Mouse (Mus musculus) hindbrain, embryonic 14.5 days (tissue): ENCODE measurements around the gene Zfp146. TPM values are rescaled to one million over a fixed set of nuclear protein-coding genes. Genes with fewer than 3 reads are reported as not detected.
"Not testable (repeated sequence)": the region's sequence is repeated elsewhere in the genome, so short reads cannot be mapped to it uniquely, and the experiment has no call there.

ENCODE experiments used
- ATAC-seq: fragments of 200-750 bp; cut with Nextera tagmentation; 2 replicates; pipeline ENCODE4 v1.8.0; 2017; ENCODE audit warnings: moderate number of reproducible peaks, mild to moderate bottlenecking, moderate TSS enrichment, moderate library complexity; ENCODE audit not compliant: low FRiP score
- DNase-seq: peaks from one replicate; pipeline ENCODE4 v3.0.0-alpha.2; 2015; ENCODE audit warnings: low spot score
- H3K27ac ChIP-seq: fragments of 300-500 bp; sonication (generic); 2 replicates; pipeline ENCODE4 v1.5.1; 2014; ENCODE audit warnings: mild to moderate bottlenecking, moderate library complexity
- H3K27me3 ChIP-seq: fragments of 300-500 bp; sonication (generic); 2 replicates; pipeline ENCODE4 v1.6.1; 2014; ENCODE audit warnings: mild to moderate bottlenecking, low read length, mixed read lengths; ENCODE audit not compliant: control insufficient read depth, insufficient read depth
- H3K36me3 ChIP-seq: fragments of 300-500 bp; sonication (generic); replicated peaks from 2 replicates; pipeline ENCODE4 v1.6.1; 2014; ENCODE audit not compliant: control insufficient read depth, insufficient read depth
- H3K4me1 ChIP-seq: fragments of 300-500 bp; sonication (generic); replicated peaks from 2 replicates; pipeline ENCODE4 v1.6.1; 2014; ENCODE audit warnings: antibody characterized with exemption, low read length, mixed read lengths; ENCODE audit not compliant: control insufficient read depth, insufficient read depth
- H3K4me2 ChIP-seq: fragments of 300-500 bp; sonication (generic); replicated peaks from 2 replicates; pipeline ENCODE4 v1.6.1; 2014; ENCODE audit warnings: mild to moderate bottlenecking, moderate library complexity
- H3K4me3 ChIP-seq: fragments of 300-500 bp; sonication (generic); replicated peaks from 2 replicates; pipeline ENCODE4 v1.5.1; 2014; ENCODE audit warnings: mild to moderate bottlenecking, low read length
- H3K9ac ChIP-seq: fragments of 300-500 bp; sonication (generic); 2 replicates; pipeline ENCODE4 v1.6.1; 2014
- H3K9me3 ChIP-seq: fragments of 300-500 bp; sonication (generic); 2 replicates; pipeline ENCODE4 v1.6.1; 2016; ENCODE audit warnings: low read length; ENCODE audit not compliant: control insufficient read depth
- WGBS: fragments of 180-500 bp; shearing (Covaris S2); extraction: QIAGEN DNeasy Blood & Tissue Kit; methylation state at CpG from one replicate; pipeline ENCODE4 v1.1.7; 2014; 5-methylcytosine and 5-hydroxymethylcytosine counted together
- polyA plus RNA-seq: library from polyadenylated mRNA; unstranded; fragments of >200 nt; fragmentation: Nextera tagmentation; extraction: Ambion mirVana; gene quantifications from 2 replicates; pipeline ENCODE4 v1.2.1, GENCODE M21; 2014

Gene Zfp146
- polyA plus RNA-seq, 1 experiment from 2014 or later: 14.0 TPM

- Histone ChIP-seq H3K36me3 (no peaks in the 10 kb centered on the region), H3K9me3 (no peaks in the 10 kb centered on the region), H3K4me1 (no peaks in the 10 kb centered on the region), H3K4me3 (no peak overlapping the region), H3K4me2 (no peak overlapping the region), H3K27me3 (no peaks in the 10 kb centered on the region), H3K9ac (no peak overlapping the region), H3K27ac (no peak overlapping the region)
- no peak for ATAC-seq
- 89% methylated on average over 11 of the region's 11 CpGs for WGBS
- DNase-seq: no peak
Measured at GRCm38 (mm10) chr7:30202895-30203690, 33.5 kb upstream of the Zfp146 start.

DNA sequence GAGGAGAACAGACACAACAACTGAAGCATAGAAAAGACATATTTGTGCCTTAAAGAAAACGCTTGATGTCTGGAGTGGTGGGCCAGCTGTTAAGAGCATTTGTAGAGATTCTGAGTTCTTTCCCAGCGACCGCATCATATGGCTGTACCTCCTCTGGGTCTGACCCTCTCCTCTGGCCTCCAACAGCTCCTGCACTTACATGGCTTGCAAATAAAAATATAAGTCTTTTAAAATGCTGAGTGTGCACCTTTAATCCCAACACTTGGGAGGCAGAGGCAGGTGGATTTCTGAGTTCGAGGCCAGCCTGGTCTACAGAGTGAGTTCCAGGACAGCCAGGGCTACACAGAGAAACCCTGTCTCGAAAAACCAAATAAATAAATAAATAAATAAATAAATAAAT lies 31.1 kb upstream of the Zfp146 start:
- H3K9ac ChIP-seq, H3K4me2 ChIP-seq, H3K4me3 ChIP-seq, DNase-seq, H3K4me1 ChIP-seq, H3K27ac ChIP-seq, ATAC-seq, H3K27me3 ChIP-seq, H3K9me3 ChIP-seq, H3K36me3 ChIP-seq: not testable (repeated sequence)
- 92% methylated on average over 5 of the region's 5 CpGs for WGBS

DNA sequence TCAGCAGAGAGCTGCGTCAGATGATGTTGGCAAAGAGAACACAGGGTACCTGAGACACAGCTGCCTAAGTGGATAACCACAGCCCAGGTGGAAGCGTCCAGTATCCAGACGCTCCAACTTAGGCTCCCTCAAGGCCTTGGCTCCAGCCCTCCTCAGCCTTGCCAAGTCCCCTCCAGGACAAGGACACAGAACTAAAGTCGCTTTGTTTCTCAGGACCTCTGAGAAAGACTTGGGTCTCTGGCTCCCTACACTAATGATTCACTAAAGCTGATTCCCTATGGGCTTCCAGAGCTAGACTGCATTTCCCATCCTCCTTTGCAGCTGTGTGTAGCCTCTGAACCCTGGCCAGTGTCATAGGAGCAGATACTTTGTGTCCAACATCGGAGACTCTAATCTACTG lies 30.6 kb upstream of the Zfp146 start:
- DNase-seq: no peak
- WGBS: 78% methylated on average over 5 of the region's 5 CpGs
- ATAC-seq: no peak

DNA sequence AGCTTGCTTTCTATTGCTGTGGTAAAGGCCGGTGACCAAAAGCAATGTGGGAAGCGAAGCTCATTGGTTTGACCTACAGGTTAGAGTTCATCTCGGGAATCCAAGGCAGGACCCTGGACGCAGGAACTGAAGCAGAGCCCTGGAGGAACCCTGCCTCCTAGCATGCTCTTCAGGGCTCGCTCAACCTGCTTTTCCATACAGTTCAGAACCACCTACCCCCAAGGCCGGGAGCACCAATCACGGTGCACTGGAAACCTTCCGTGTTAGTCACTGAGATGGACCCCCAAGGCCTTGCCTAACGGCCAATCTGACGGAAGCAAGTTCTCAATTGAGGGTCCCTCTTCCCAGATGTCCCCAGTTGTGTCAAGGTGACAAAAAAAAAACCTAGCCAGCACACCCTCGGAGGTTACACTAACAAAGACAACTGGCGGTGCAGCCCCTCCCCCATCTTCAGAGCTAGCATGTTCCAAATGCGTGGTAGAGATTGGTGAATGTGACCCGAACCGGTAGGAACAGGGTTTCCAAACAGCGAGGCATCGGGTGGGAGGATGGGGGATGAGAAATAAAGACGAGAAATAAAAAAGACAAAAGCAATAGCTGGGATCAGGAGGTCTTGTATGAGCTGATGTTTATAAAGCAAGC lies 30.1 kb upstream of the Zfp146 start:
- Histone ChIP-seq H3K9ac (no peak overlapping the region), H3K4me3 (no peak overlapping the region), H3K9me3 (no peaks in the 10 kb centered on the region), H3K4me1 (peaks cover 4% of the 10 kb centered on the region; the same call in 1 of the 2 replicates), H3K27me3 (no peaks in the 10 kb centered on the region), H3K36me3 (no peaks in the 10 kb centered on the region), H3K27ac (no peak overlapping the region), H3K4me2 (no peak overlapping the region)
- 80% methylated on average over 18 of the region's 18 CpGs for WGBS
- no peak for DNase-seq
- ATAC-seq: no peak

More for the DNA sequence above, 30.6 kb upstream of the Zfp146 start:
- Histone ChIP-seq H3K4me3 (no peak overlapping the region), H3K9me3 (no peaks in the 10 kb centered on the region), H3K27me3 (no peaks in the 10 kb centered on the region), H3K4me2 (no peak overlapping the region), H3K4me1 (peaks cover 3% of the 10 kb centered on the region; the same call in 1 of the 2 replicates), H3K9ac (no peak overlapping the region), H3K27ac (no peak overlapping the region), H3K36me3 (no peaks in the 10 kb centered on the region)

DNA sequence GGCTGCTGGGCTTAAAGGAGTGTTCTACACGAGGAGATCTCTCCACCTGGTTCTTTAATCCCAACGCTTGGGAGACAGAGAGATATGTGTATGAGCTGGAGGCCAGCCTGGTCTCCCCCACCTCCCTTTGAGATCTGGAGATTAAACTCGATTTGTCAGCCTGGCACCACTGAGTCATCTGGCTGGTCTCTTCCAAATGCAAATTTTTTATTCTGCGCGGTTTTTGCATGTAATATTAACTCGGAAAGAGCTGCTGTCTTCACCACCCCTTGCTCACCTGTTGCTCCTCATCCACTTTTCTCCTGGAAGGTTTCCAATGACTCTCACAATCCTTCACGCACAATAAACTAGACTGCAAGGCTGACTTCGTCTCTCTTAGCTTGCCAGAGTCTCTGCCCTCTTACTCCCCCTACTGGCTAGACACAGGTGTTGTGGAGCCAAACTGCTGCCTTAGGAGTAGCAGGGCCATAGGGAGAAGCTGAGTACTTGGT lies 29.0 kb upstream of the Zfp146 start, which contains the start of gene Capns1:
TSS of gene Capns1 (minus strand) at position 331 of the 491 bp plus-strand sequence.
- no peak within 1 kb of the TSS for H3K9ac ChIP-seq
- 8% methylated on average over 8 of the region's 8 CpGs for WGBS

DNA sequence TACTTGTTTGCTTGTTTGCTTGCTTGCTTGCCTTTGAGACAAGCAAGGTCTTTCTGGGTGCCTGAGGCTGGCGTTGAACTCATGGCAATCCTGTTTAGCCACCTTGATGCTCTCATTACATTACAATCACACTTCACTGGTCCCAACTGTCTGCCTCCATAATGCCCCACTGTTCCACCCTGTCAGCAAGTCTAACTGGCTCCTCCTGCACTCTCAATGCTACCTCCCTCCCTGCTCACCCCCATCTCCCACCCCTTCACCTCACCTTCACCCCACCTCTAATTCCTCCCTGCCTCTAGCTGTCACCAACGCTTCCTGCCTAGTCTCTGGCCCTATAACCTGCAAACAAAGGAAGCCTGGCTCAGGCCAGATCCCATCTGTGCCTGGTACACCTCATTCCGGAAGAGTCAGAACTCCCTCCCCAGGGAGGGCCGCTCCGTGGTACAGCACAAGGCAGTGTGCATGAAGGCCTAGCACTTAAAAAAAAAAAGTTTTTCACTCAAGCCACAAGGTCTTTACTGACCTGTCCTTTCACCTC lies 28.1 kb upstream of the Zfp146 start:
- H3K9ac ChIP-seq: no peak overlapping the region
- DNase-seq (no peak), ATAC-seq (no peak)
- H3K4me1 ChIP-seq: peaks cover 14% of the 10 kb centered on the region
- no peak overlapping the region for H3K4me3 ChIP-seq
- H3K27me3 ChIP-seq: no peaks in the 10 kb centered on the region
- 74% methylated on average over 5 of the region's 5 CpGs for WGBS
- no peak overlapping the region for H3K4me2 ChIP-seq
- no peaks in the 10 kb centered on the region for H3K9me3 ChIP-seq
- no peak overlapping the region for H3K27ac ChIP-seq
- 0 out of 2 replicates have a peak, but pooled peaks cover under 1% of the 10 kb centered on the region for H3K36me3 ChIP-seq

More for the DNA sequence above, 29.0 kb upstream of the Zfp146 start, which contains the start of gene Capns1:
- Histone ChIP-seq H3K27ac (no peak within 1 kb of the TSS), H3K9me3 (no peaks in the 10 kb centered on the region), H3K36me3 (no peaks in the 10 kb centered on the region), H3K4me3 (no peak within 1 kb of the TSS), H3K4me2 (peak within 1 kb of the TSS; percentile 28), H3K27me3 (no peaks in the 10 kb centered on the region), H3K4me1 (peaks cover 5% of the 10 kb centered on the region; the same call in 1 of the 2 replicates)
- DNase-seq (peak; percentile 85), ATAC-seq (no peak)

GRCm38 (mm10) chr7:30196171-30196570 lies 26.6 kb upstream of the Zfp146 start:
- no peak for DNase-seq
- Histone ChIP-seq H3K4me3 (no peak overlapping the region), H3K4me1 (peaks cover 15% of the 10 kb centered on the region), H3K27ac (no peak overlapping the region), H3K9ac (no peak overlapping the region), H3K9me3 (no peaks in the 10 kb centered on the region), H3K27me3 (no peaks in the 10 kb centered on the region), H3K4me2 (no peak overlapping the region), H3K36me3 (peaks cover 15% of the 10 kb centered on the region)
- no peak for ATAC-seq
- WGBS: 80% methylated on average over 6 of the region's 6 CpGs

DNA sequence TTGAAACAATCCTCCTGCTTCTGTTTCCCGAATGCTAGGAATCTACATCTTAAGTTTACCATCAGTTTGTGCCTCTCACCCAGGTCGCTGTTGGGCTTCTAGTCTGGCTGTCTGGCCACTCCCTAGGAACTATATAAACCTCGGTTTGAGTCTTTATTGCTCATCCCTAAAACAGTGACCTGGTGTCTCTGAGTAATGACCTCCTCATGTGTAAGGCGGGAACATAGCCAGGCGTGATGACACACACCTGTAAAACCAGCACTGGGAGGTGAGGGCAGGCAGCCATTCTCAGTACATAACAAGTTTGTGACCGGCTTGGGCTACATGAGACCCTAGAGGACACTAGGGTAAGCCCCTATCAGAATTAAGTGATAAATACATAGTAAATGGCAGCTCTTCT lies 25.9 kb upstream of the Zfp146 start:
- Histone ChIP-seq H3K36me3 (peaks cover 21% of the 10 kb centered on the region), H3K4me1 (peaks cover 15% of the 10 kb centered on the region), H3K27ac (no peak overlapping the region), H3K4me3 (peak overlapping the region; percentile 65), H3K27me3 (no peaks in the 10 kb centered on the region), H3K4me2 (peak overlapping the region; percentile 56), H3K9ac (peak overlapping the region; percentile 78; the same call in 1 of the 2 replicates), H3K9me3 (no peaks in the 10 kb centered on the region)
- ATAC-seq: no peak
- WGBS: 76% methylated on average over 6 of the region's 6 CpGs
- no peak for DNase-seq

- peak overlapping the region; percentile 56 for H3K4me2 ChIP-seq
Measured at GRCm38 (mm10) chr7:30194884-30195283, 25.3 kb upstream of the Zfp146 start.

More at GRCm38 (mm10) chr7:30194884-30195283, 25.3 kb upstream of the Zfp146 start:
- H3K27ac ChIP-seq: peak overlapping the region; percentile 82
- H3K9ac ChIP-seq: peak overlapping the region; percentile 78
- DNase-seq (peak; percentile 95), ATAC-seq (peak; percentile 88)
- H3K4me1 ChIP-seq: peaks cover 15% of the 10 kb centered on the region
- peaks cover 27% of the 10 kb centered on the region for H3K36me3 ChIP-seq
- peak overlapping the region; percentile 65 for H3K4me3 ChIP-seq
- H3K27me3 ChIP-seq: no peaks in the 10 kb centered on the region
- 1% methylated on average over 28 of the region's 28 CpGs for WGBS
- H3K9me3 ChIP-seq: no peaks in the 10 kb centered on the region
